Mouse (Mus musculus): Measurements from ENCODE around the gene Sost. TPM values are rescaled to one million over a fixed set of nuclear protein-coding genes. Genes with fewer than 3 reads are reported as not detected.

The Sost gene
- polyA plus RNA-seq (2012; ENCODE audit: insufficient read depth, insufficient read length, missing spikeins), result not detected in 2 replicates

DNA sequence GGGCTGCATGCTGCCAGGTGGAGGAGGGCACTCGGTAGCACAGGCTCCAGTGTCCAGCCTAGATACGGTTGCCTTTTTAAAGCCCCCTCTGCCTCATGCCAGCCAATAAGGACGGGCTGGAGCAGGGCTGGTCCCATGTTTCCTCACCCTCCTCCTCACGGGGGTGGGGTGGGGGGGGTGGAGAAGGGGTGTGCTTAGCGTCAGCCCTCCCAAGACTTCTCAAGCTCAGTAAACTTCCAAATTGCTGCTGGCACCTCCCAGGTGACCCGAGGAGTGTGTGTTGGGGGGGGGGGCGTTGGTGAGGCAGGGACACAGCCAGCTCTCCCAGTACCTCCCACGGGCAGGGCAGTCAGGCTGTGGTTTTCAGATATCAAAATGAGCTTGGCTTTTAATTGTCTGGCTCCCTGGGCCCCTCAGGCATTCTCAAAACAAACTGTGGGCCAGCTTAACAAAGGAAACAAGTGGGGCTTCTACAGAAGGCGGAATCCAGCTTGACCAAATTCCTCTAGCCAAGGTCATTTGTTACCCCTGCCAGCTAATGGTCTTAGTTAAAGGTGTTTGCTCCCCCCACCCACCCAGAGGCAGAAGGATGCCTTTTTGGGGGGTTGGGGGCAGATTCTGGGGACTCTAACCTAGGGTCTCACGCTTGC is at the start of gene Sost:
Gene Sost, minus strand, starts transcription at position 51 of the 650 bp plus-strand sequence.
- Histone ChIP-seq H3K4me1 (ENCODE audit: control insufficient read depth, insufficient read depth, insufficient read length, low read length) (peaks cover 4% of the 10 kb centered on the region), H3K4me3 (ENCODE audit: insufficient read depth, low read depth, low read length) (no peak within 1 kb of the TSS), H3K27ac (replicated peaks; ENCODE audit: low read depth, low read length) (no peak within 1 kb of the TSS)

DNA sequence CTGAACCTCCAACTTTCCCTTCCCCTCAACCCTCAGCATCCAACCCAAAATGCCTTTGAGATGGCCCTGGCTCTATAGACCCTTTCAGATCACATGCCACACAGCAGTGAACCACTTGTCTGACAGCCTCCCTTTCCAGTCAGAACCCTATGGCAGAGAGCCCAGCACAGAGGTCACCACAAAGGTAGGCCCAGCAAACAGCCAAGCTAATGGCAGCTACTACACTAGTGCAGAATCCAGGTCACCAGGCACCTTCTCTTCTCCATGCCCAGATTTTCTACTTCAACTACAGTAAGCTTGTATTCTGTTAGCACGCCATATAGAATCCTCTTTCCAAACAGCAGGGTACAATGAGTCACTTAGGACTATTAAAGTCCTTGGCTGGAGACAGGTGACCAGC is 49.3 kb upstream of the Sost start:
- H3K4me1 ChIP-seq (ENCODE audit: control insufficient read depth, insufficient read depth, insufficient read length, low read length), result no peaks in the 10 kb centered on the region
- no peak overlapping the region for H3K27ac ChIP-seq (replicated peaks; ENCODE audit: low read depth, low read length)
- no peak overlapping the region for H3K4me3 ChIP-seq (ENCODE audit: insufficient read depth, low read depth, low read length)

DNA sequence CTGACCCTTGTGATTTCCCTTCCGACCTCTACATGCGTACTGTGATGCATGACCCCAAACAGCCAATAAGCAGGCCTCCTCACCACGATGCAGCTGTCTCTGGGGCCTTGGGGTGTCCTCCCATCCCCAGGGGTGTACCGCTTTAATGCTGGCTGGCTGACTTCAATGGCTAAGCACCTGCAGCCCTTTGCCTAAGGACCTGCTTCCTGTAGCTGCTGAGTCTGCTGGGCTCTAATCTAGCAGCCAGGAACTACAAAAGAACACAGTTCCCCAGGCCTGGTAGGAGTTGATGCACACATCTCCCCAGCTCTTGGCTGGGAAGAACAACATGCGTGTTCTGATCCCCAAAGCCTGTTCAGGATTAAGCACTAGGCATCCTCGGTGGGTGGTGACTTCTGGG is 48.7 kb upstream of the Sost start:
- no peak overlapping the region for H3K27ac ChIP-seq (replicated peaks; ENCODE audit: low read depth, low read length)
- no peak overlapping the region for H3K4me3 ChIP-seq (ENCODE audit: insufficient read depth, low read depth, low read length)
- H3K4me1 ChIP-seq (ENCODE audit: control insufficient read depth, insufficient read depth, insufficient read length, low read length), result peaks cover 3% of the 10 kb centered on the region; the same call in 1 of the 2 replicates

DNA sequence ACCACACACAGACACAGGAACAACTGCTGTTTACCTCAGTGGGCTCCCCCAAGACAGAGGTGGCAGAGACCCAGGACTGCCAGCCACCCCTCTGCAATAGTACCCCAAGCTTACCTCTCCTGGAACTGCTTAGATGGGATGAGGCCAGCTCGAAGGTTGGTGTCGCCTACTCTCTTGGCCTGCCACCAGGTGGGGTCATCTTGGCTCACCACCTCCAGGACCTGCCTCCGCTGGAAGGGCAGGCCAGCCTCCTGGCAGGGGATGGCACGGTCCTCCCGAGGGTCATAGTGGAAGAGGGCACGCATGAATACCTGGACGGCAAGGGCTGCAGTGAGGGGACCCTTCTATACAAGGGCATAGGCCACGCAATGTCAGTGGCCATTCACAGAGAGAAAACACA is 46.4 kb upstream of the Sost start:
- H3K4me3 ChIP-seq (ENCODE audit: insufficient read depth, low read depth, low read length), result no peak overlapping the region

DNA sequence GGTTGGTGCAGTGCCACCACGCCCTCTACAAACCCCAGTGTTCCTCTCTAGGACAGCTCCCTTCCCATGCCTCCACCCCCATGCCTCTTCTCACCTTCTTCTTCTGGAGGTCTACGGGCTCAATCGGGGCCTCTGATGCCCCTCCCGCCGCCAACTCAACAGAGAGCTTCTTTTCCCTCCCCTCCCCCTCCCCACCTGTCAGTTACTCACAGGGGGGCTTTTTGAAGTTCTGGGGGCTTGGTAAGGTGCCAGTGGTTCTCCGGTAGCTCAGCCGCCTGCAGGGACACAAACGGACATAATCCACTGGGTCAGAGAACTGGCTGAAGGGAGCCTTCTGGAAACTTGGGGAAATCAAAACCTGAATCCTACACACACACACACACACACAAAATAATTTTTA is 44.7 kb upstream of the Sost start:
- H3K4me1 ChIP-seq (ENCODE audit: control insufficient read depth, insufficient read depth, insufficient read length, low read length), result peaks cover 4% of the 10 kb centered on the region; the same call in 1 of the 2 replicates
- no peak overlapping the region for H3K4me3 ChIP-seq (ENCODE audit: insufficient read depth, low read depth, low read length)
- no peak overlapping the region for H3K27ac ChIP-seq (replicated peaks; ENCODE audit: low read depth, low read length)

More for the DNA sequence above, 46.4 kb upstream of the Sost start:
- H3K4me1 ChIP-seq (ENCODE audit: control insufficient read depth, insufficient read depth, insufficient read length, low read length), result peaks cover 4% of the 10 kb centered on the region; the same call in 1 of the 2 replicates
- no peak overlapping the region for H3K27ac ChIP-seq (replicated peaks; ENCODE audit: low read depth, low read length)

DNA sequence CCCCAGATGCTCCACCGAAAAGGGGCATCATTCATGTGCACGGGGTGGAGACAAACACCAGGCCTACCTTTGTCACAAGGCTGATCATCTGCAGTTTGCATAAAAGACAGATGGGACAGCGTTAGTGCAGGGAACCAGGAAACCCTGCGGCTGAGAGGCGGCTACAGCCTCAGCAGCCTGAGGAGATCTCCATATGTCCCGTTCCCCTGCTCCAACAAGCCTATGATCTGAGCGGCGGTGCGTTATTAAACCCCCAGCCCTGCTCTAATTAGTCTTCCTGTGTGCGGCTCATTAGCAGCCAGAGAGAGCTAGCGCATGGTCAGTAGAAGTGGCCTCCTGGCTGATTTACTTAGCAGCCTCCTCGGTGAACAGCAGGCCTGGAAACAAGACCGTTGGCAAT is 43.3 kb upstream of the Sost start:
- Histone ChIP-seq H3K27ac (replicated peaks; ENCODE audit: low read depth, low read length) (peak overlapping the region; percentile 22; the same call in 1 of the 2 replicates), H3K4me1 (ENCODE audit: control insufficient read depth, insufficient read depth, insufficient read length, low read length) (peaks cover 4% of the 10 kb centered on the region; the same call in 1 of the 2 replicates), H3K4me3 (ENCODE audit: insufficient read depth, low read depth, low read length) (no peak overlapping the region)

DNA sequence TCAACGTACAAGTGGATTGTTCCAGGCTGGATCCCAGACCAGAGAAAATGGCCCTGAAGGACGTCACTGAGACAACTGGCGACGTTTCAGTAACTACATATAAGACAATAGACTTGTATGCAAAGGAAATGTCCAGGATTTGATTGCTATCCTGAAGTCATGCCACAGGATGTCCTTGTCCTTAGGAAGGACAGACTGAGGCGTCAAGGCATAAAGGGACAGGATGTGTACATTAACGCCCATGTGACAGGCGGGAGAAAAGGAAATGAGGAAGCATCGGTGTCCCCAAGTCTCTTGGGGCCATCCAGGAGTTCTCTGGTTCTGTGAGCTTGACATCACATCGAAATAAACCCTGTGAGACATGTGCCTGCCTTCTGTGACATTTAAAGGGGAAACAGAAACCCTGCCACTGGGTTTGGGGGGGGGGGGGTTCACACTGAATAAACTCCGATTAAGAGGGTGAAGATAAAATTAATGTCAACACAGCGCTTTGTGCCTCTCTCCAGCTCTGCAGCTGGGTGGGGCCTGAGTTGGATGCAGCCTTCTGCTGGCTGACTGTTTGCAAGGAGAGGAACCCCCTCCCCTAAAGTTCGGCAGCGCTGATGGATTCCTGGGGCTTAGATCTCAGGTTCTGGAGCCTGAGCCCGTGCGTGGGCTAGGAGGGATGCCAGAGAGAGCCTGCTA is 42.3 kb upstream of the Sost start:
- H3K4me1 ChIP-seq (ENCODE audit: control insufficient read depth, insufficient read depth, insufficient read length, low read length), result peaks cover 4% of the 10 kb centered on the region; the same call in 1 of the 2 replicates
- H3K27ac ChIP-seq (replicated peaks; ENCODE audit: low read depth, low read length), result no peak overlapping the region
- H3K4me3 ChIP-seq (ENCODE audit: insufficient read depth, low read depth, low read length), result no peak overlapping the region

DNA sequence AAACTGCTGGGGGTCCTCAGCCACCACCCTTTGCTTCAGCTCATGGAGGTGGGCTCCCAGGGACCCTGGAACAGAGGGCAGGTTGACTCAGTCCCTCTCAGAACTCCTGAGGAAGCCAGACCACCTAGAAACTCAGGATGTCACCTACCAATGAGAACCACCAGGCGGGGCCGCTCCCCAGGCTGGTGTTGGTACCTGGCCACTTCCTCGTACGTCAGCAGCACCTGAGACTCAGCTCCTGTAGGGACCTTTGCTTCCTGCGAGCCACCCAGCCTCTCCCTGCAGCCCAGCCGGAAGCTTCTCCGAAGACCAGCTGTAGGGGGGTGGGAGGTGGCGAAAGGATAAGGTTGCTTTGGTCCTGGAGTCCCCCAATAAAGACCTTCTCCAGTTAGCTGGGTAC is 41.6 kb upstream of the Sost start:
- no peak overlapping the region for H3K4me3 ChIP-seq (ENCODE audit: insufficient read depth, low read depth, low read length)
- H3K4me1 ChIP-seq (ENCODE audit: control insufficient read depth, insufficient read depth, insufficient read length, low read length), result peaks cover 4% of the 10 kb centered on the region; the same call in 1 of the 2 replicates
- no peak overlapping the region for H3K27ac ChIP-seq (replicated peaks; ENCODE audit: low read depth, low read length)

DNA sequence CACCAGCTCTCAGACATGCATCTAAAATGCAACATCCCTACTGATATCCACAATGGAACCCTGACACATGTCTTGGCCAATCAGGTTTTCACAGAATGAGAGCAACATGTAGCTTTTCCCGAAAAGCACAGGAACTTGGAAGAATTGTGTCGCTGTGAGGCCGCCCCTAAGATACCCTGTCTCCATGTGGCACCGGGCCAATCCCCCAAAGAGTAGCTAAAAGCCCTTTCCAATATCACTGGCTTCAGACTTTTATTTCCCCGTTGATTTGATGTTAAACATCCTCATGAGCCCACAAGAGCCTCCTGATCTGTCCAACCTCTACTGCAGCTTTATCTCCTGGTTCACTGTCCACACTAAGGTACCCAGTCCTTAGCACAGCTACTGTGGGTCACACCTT is 39.9 kb upstream of the Sost start:
- no peak overlapping the region for H3K4me3 ChIP-seq (ENCODE audit: insufficient read depth, low read depth, low read length)
- no peak overlapping the region for H3K27ac ChIP-seq (replicated peaks; ENCODE audit: low read depth, low read length)
- peaks cover 4% of the 10 kb centered on the region; the same call in 1 of the 2 replicates for H3K4me1 ChIP-seq (ENCODE audit: control insufficient read depth, insufficient read depth, insufficient read length, low read length)

DNA sequence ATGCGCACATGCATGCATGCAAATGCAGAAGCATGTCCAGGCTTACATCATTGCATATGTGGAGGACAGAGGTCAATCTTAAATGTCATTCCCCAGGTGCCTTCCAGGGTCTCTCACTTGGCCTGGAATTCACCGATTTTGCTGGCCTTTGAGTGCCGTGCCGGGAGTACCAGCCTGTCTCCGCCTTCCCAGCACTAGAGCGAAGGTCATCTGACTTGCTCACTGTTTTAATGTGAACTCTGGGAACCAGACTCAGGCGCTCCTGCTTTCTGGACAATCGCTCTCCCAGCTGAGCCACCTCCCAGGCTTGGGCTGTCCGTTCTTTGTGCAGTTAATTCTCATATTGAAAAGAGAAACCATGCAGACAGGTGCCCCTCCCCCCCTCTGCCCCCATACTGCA is 39.5 kb upstream of the Sost start:
- H3K4me3 ChIP-seq (ENCODE audit: insufficient read depth, low read depth, low read length), result no peak overlapping the region
- peaks cover 4% of the 10 kb centered on the region; the same call in 1 of the 2 replicates for H3K4me1 ChIP-seq (ENCODE audit: control insufficient read depth, insufficient read depth, insufficient read length, low read length)
- H3K27ac ChIP-seq (replicated peaks; ENCODE audit: low read depth, low read length), result no peak overlapping the region

DNA sequence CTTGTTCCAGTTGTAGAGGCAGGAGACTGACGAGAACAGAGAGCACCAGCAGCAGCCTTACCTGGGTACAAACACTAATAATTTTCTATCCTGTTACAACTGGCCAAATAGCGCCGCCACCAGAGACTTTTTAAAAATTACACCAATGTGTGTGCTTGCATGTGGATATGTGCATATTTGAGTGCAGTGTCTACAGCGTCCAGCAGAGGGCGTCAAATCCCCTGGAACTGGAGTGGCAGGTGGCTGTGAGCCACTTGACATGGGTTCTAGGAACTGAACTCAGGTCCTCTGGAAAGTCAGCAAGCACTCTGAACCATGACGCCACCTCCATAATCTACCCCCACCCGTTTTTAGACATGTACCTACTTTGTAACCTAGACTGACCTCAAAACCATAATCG is 37.4 kb upstream of the Sost start:
- Histone ChIP-seq H3K4me3 (ENCODE audit: insufficient read depth, low read depth, low read length) (no peak overlapping the region), H3K4me1 (ENCODE audit: control insufficient read depth, insufficient read depth, insufficient read length, low read length) (no peaks in the 10 kb centered on the region), H3K27ac (replicated peaks; ENCODE audit: low read depth, low read length) (no peak overlapping the region)

DNA sequence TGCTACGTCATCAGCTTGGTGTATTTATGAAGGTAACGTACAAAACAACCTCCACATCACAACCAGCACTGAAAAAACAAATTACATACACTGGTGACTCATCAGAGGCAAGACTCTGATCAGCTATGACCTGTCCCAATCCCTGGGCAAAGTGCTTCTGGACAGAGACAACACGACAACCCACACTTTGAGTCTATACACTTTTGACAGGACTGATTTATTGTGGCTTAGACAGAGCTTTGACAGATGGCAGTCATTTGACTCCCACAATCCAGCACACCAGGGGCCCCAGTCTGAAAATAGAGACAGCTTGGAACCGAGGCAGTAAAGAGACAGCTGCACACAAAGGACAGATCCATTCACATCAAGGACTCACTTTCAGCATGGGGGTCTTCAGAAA is 32.7 kb upstream of the Sost start:
- Histone ChIP-seq H3K27ac (replicated peaks; ENCODE audit: low read depth, low read length) (no peak overlapping the region), H3K4me1 (ENCODE audit: control insufficient read depth, insufficient read depth, insufficient read length, low read length) (no peaks in the 10 kb centered on the region), H3K4me3 (ENCODE audit: insufficient read depth, low read depth, low read length) (no peak overlapping the region)

DNA sequence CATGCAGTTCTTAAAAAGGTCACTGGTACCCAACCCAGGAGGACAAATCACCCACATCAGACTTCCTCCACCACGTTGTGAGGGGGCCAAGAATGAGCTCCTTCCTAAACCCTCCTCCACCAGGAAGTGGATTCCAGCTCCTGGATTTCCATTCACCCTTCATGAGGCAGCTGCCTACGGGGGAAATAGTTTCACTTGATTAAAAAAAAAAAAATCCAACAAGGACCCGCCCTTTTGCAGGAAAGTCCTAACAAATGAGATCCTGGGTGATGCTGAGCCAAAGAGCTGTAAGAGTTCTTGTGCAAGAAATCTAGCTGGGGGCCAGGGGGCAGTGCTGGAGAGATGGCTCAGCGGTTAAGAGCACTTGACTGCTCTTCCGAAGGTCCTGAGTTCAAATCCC is 31.4 kb upstream of the Sost start:
- no peak overlapping the region for H3K4me3 ChIP-seq (ENCODE audit: insufficient read depth, low read depth, low read length)
- H3K27ac ChIP-seq (replicated peaks; ENCODE audit: low read depth, low read length), result peak overlapping the region; percentile 55
- no peaks in the 10 kb centered on the region; the same call in 1 of the 2 replicates for H3K4me1 ChIP-seq (ENCODE audit: control insufficient read depth, insufficient read depth, insufficient read length, low read length)

DNA sequence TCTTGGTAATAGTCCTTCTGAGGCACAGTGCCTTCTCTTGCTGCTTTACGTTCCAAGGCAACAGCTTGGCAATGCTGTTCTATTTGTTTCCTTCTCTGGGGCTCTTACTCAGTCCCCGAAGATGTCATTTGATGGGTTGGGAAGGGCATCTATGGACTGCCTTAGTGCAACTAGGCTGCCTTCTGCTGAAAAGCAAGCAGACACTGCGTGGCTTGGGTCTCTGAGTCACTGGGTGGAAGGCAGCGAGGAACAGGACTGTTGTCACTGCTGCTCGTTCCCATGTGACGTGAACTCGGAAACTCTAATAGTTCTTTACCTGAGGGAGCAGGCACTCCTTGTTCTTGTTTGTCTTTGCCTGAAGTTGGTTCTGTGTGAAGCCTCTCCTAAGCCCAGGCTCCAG is 29.1 kb upstream of the Sost start:
- Histone ChIP-seq H3K4me3 (ENCODE audit: insufficient read depth, low read depth, low read length) (no peak overlapping the region), H3K4me1 (ENCODE audit: control insufficient read depth, insufficient read depth, insufficient read length, low read length) (no peaks in the 10 kb centered on the region; the same call in 1 of the 2 replicates), H3K27ac (replicated peaks; ENCODE audit: low read depth, low read length) (no peak overlapping the region; the same call in 1 of the 2 replicates)

DNA sequence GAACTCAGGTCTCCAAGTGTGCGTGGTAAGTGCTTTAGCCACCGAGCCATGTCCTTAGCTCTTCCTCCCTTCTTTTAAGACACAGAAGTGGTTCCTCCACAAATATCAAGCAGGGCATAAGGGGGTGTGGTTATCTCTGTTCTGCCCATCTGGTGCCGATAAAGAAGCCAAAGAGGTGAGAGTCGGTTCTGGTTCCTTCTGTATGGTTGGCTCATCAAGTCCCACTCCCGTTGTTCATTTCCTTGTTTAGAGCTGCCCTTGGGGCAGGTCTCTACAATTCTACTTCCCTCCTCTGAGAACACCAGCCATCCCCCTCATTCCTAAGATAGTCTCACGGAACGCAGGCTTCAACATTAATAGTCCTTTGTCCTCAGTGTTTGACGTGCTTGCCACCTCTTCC is 27.3 kb upstream of the Sost start:
- H3K27ac ChIP-seq (replicated peaks; ENCODE audit: low read depth, low read length), result peak overlapping the region; percentile 80
- H3K4me3 ChIP-seq (ENCODE audit: insufficient read depth, low read depth, low read length), result no peak overlapping the region
- H3K4me1 ChIP-seq (ENCODE audit: control insufficient read depth, insufficient read depth, insufficient read length, low read length), result no peaks in the 10 kb centered on the region; the same call in 1 of the 2 replicates

DNA sequence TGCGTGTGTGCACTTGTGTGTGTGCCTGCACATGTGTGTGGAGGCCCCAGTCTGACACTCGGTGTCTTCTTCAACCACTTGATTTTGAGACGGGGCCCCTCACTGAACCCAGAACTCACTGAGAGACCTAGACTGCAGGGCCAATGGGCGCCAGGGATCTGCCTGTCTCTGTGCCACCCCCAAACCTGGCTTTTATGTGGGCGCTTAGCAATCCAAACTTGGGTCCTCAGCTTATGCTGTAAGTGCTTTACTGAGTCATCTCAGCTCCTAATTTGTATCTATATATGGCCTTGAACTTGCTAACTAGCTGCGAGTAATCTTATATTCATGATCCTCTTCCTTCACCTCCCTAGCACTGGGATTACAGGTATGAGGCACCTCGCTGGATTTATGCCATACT is 25.6 kb upstream of the Sost start:
- no peaks in the 10 kb centered on the region; the same call in 1 of the 2 replicates for H3K4me1 ChIP-seq (ENCODE audit: control insufficient read depth, insufficient read depth, insufficient read length, low read length)

More for the DNA sequence above, 25.6 kb upstream of the Sost start:
- H3K4me3 ChIP-seq (ENCODE audit: insufficient read depth, low read depth, low read length), result no peak overlapping the region
- H3K27ac ChIP-seq (replicated peaks; ENCODE audit: low read depth, low read length), result no peak overlapping the region

Measured in brown adipose tissue, adult 24 weeks (tissue).